9 mouse cellular contexts compared by ENCODE assay signal in genomic region chr7:16294346-16294745, GRCm38 (mm10). TPM values are rescaled to one million over a fixed set of nuclear protein-coding genes. Genes with fewer than 3 reads are reported as not detected.
DNase-seq lines count a peak whose midpoint lies in the region; ATAC-seq and TF ChIP-seq lines count a peak whose summit lies in the region.
"Had no signal": no experiment of that assay in that cellular context is flagged by ENCODE, and none has a peak within 500 bp of the region (broad histone marks: within the 10 kb centered on the region; RNA-seq: fewer than 3 reads in every experiment).

No protein-coding gene starts in this region.

- H3K27me3 ChIP-seq in heart, adult 2 months (ENCODE audit: control insufficient read depth, insufficient read depth, low read length): no peaks in the 10 kb centered on the region
- no peaks in the 10 kb centered on the region for H3K27me3 ChIP-seq in heart, embryonic 13.5 days (replicated peaks)
- no peaks in the 10 kb centered on the region for H3K27me3 ChIP-seq in limb, embryonic 10.5 days (ENCODE audit: low read depth, poor library complexity, severe bottlenecking)
- H3K27me3 ChIP-seq in midbrain, embryonic 12.5 days: peaks cover 18% of the 10 kb centered on the region; the same call in 1 of the 2 replicates

- H3K79me2 ChIP-seq in heart, adult 2 months (replicated peaks; ENCODE audit: control insufficient read depth, insufficient read depth, low read length): no peaks in the 10 kb centered on the region

- H3K9ac ChIP-seq in heart, adult 2 months (ENCODE audit: low read depth, low read length): peak overlapping the region; percentile 45; the same call in 1 of the 2 replicates
- peak overlapping the region; percentile 77 for H3K9ac ChIP-seq in heart, embryonic 13.5 days
- no peak overlapping the region for H3K9ac ChIP-seq in midbrain, embryonic 12.5 days (replicated peaks)

- no peaks in the 10 kb centered on the region for H3K36me3 ChIP-seq in heart, adult 2 months (ENCODE audit: control insufficient read depth, insufficient read depth, low read length)
- H3K36me3 ChIP-seq in heart, embryonic 13.5 days: no peaks in the 10 kb centered on the region
- no peaks in the 10 kb centered on the region for H3K36me3 ChIP-seq in limb, embryonic 10.5 days
- H3K36me3 ChIP-seq in midbrain, embryonic 12.5 days: no peaks in the 10 kb centered on the region
- H3K36me3 ChIP-seq: G1E had no signal

- no peak overlapping the region; the same call in 1 of the 2 replicates for H3K4me3 ChIP-seq in heart, adult 2 months
- peak overlapping the region; percentile 55 for H3K4me3 ChIP-seq in heart, embryonic 13.5 days
- H3K4me3 ChIP-seq in limb, embryonic 10.5 days: peak overlapping the region; percentile 64
- H3K4me3 ChIP-seq in midbrain, embryonic 12.5 days: no peak overlapping the region

- no peaks in the 10 kb centered on the region for H3K9me3 ChIP-seq in heart, embryonic 13.5 days
- no peaks in the 10 kb centered on the region for H3K9me3 ChIP-seq in limb, embryonic 10.5 days (replicated peaks)
- no peaks in the 10 kb centered on the region for H3K9me3 ChIP-seq in midbrain, embryonic 12.5 days
- H3K9me3 ChIP-seq: G1E had no signal

- intact Hi-C loops in heart, adult 2 months (cut with DNase I): loop anchor here (1.0 to 10.0 kb wide), 6 partner anchors 20 to 320 kb away; partner anchors contain the start of gene Arhgap35
- intact Hi-C loops in heart, postnatal 25 days (cut with DNase I): loop anchor here (1.0 kb wide), 2 partner anchors 32 to 79 kb away; no protein-coding TSS in a partner anchor

- peaks cover 12% of the 10 kb centered on the region for H3K4me1 ChIP-seq in heart, adult 2 months (ENCODE audit: control insufficient read depth, insufficient read depth, low read length)
- H3K4me1 ChIP-seq in heart, embryonic 13.5 days: peaks cover 27% of the 10 kb centered on the region
- H3K4me1 ChIP-seq in limb, embryonic 10.5 days: peaks cover 41% of the 10 kb centered on the region
- H3K4me1 ChIP-seq in midbrain, embryonic 12.5 days: peaks cover 31% of the 10 kb centered on the region

- no peak for ATAC-seq in heart, embryonic 13.5 days (ENCODE audit: extremely low read depth, insufficient number of reproducible peaks, low FRiP score, low TSS enrichment)
- no peak; the same call in 1 of the 2 replicates for ATAC-seq in midbrain, embryonic 12.5 days (ENCODE audit: low FRiP score, low read depth)

- peak overlapping the region; percentile 74 for H3K4me2 ChIP-seq in heart, embryonic 13.5 days
- H3K4me2 ChIP-seq in midbrain, embryonic 12.5 days (replicated peaks): peak overlapping the region; percentile 91; the same call in 1 of the 2 replicates

- no peak for TF ChIP-seq EP300 in heart, adult 2 months (IDR thresholded peaks at IDR 0.05; ENCODE audit: insufficient read depth, low read depth, low read length)

- no peak for TF ChIP-seq CTCF in heart, adult 2 months (IDR thresholded peaks at IDR 0.05)

- peak overlapping the region; percentile 91 for H3K27ac ChIP-seq in heart, adult 2 months
- H3K27ac ChIP-seq in heart, embryonic 13.5 days (replicated peaks): peak overlapping the region; percentile 94
- peak overlapping the region; percentile 90; the same call in 1 of the 2 replicates for H3K27ac ChIP-seq in limb, embryonic 10.5 days
- H3K27ac ChIP-seq in midbrain, embryonic 12.5 days (replicated peaks): no peak overlapping the region

- no peak for DNase-seq in heart, adult 2 months
- DNase-seq in heart, postnatal 25 days (ENCODE audit: low spot score): no peak
- DNase-seq in cerebellum, postnatal 14 days: peak; percentile 57 to 68
- peak; percentile 39 for DNase-seq in limb, embryonic 10.5 days (ENCODE audit: low spot score)
- DNase-seq in gastrocnemius, adult 8-10 months (ENCODE audit: low spot score in 2 of 2): no peak
- DNase-seq in left cerebral cortex, adult 9 months (ENCODE audit: low spot score in 2 of 2): no peak

- no peak for TF ChIP-seq POLR2A in heart, adult 2 months (IDR thresholded peaks at IDR 0.05; ENCODE audit: insufficient read depth, low read depth, low read length)

- WGBS in heart, adult 2 months: 15% methylated on average over 4 of the region's 4 CpGs
- WGBS in heart, embryonic 13.5 days: 24% methylated on average over 4 of the region's 4 CpGs
- 35% methylated on average over 4 of the region's 4 CpGs for WGBS in limb, embryonic 10.5 days
- 32% methylated on average over 4 of the region's 4 CpGs for WGBS in midbrain, embryonic 12.5 days

RNA-seq across cellular contexts. Expression of gene Ccdc9, which starts 7.8 kb away (rescaled TPM):
- 10 to 100 TPM; 33.1 to 46.7 TPM for total RNA-seq in heart, adult 2 months (2021)
- polyA plus RNA-seq in heart, adult 2 months (2012; rRNA removed): 21.8 and 22.1 TPM in 2 replicates
- total RNA-seq in heart, postnatal 25 days (2021): 10 to 100 TPM; 30.7 to 35.3 TPM
- 14.3 and 16.5 TPM in 2 replicates for polyA plus RNA-seq in heart, embryonic 13.5 days (2015; fragmentation: Nextera tagmentation; extraction: Ambion mirVana)
- 36.3 and 36.8 TPM in 2 replicates for polyA plus RNA-seq in limb, embryonic 10.5 days (2016; fragmentation: Nextera tagmentation; extraction: Ambion mirVana)
- 43.2 and 48.8 TPM in 2 replicates for polyA plus RNA-seq in midbrain, embryonic 12.5 days (2016; fragmentation: Nextera tagmentation; extraction: Ambion mirVana)
- total RNA-seq in gastrocnemius, adult 8-10 months (2022): 10 to 100 TPM; 28.4 to 37.4 (median 32.2) TPM

RNA-seq across cellular contexts. Expression of gene Bbc3, which starts 13.8 kb away (rescaled TPM):
- 1 to 10 TPM; 2.1 to 3.2 TPM for total RNA-seq in heart, adult 2 months (2021)
- 2.4 and 3.3 TPM in 2 replicates for polyA plus RNA-seq in heart, adult 2 months (2012; rRNA removed)
- 1 to 10 TPM; 3.7 to 4.7 TPM for total RNA-seq in heart, postnatal 25 days (2021)
- polyA plus RNA-seq in heart, embryonic 13.5 days (2015; fragmentation: Nextera tagmentation; extraction: Ambion mirVana): 8.2 and 8.8 TPM in 2 replicates
- polyA plus RNA-seq in limb, embryonic 10.5 days (2016; fragmentation: Nextera tagmentation; extraction: Ambion mirVana): 14.5 and 19.1 TPM in 2 replicates
- polyA plus RNA-seq in midbrain, embryonic 12.5 days (2016; fragmentation: Nextera tagmentation; extraction: Ambion mirVana): 17.3 and 18.9 TPM in 2 replicates
- 1 to 10 TPM; 1.4 to 2.1 (median 1.5) TPM for total RNA-seq in gastrocnemius, adult 8-10 months (2022)

RNA-seq across cellular contexts. Expression of gene Inafm1, which starts 20.9 kb away (rescaled TPM):
- 10 to 100 TPM; 15.4 to 17.4 TPM for total RNA-seq in heart, adult 2 months (2021)
- 12.8 and 16.3 TPM in 2 replicates for polyA plus RNA-seq in heart, adult 2 months (2012; rRNA removed)
- 10 to 100 TPM; 13.7 to 15.0 TPM for total RNA-seq in heart, postnatal 25 days (2021)
- 10.7 TPM in 2 replicates for polyA plus RNA-seq in heart, embryonic 13.5 days (2015; fragmentation: Nextera tagmentation; extraction: Ambion mirVana)
- 5.4 and 7.4 TPM in 2 replicates for polyA plus RNA-seq in limb, embryonic 10.5 days (2016; fragmentation: Nextera tagmentation; extraction: Ambion mirVana)
- 20.5 and 20.6 TPM in 2 replicates for polyA plus RNA-seq in midbrain, embryonic 12.5 days (2016; fragmentation: Nextera tagmentation; extraction: Ambion mirVana)
- total RNA-seq in gastrocnemius, adult 8-10 months (2022): 10 to 100 TPM; 13.6 to 19.4 (median 15.8) TPM

RNA-seq across cellular contexts. Expression of gene C5ar1, which starts 35.0 kb away (rescaled TPM):
- 1 to 10 TPM; 7.9 to 8.1 TPM for total RNA-seq in heart, adult 2 months (2021)
- 10.0 TPM in 2 replicates for polyA plus RNA-seq in heart, adult 2 months (2012; rRNA removed)
- 1 to 10 TPM; 5.1 to 6.5 TPM for total RNA-seq in heart, postnatal 25 days (2021)
- 1.5 and 2.2 TPM in 2 replicates for polyA plus RNA-seq in heart, embryonic 13.5 days (2015; fragmentation: Nextera tagmentation; extraction: Ambion mirVana)
- polyA plus RNA-seq in limb, embryonic 10.5 days (2016; fragmentation: Nextera tagmentation; extraction: Ambion mirVana): 0.41 and 0.76 TPM in 2 replicates
- polyA plus RNA-seq in midbrain, embryonic 12.5 days (2016; fragmentation: Nextera tagmentation; extraction: Ambion mirVana): 1.3 and 1.5 TPM in 2 replicates
- 1 to 10 TPM in 2 of 4 experiments, under 1 TPM in 2; 0.44 to 1.4 (median 0.92) TPM for total RNA-seq in gastrocnemius, adult 8-10 months (2022)
- polyA plus RNA-seq: G1E had no signal

RNA-seq across cellular contexts. Expression of gene C5ar2, which starts 50.4 kb away (rescaled TPM):
- total RNA-seq in heart, adult 2 months (2021): 1 to 10 TPM; 1.4 to 1.6 TPM
- 1.1 and 1.3 TPM in 2 replicates for polyA plus RNA-seq in heart, adult 2 months (2012; rRNA removed)
- 1 to 10 TPM; 1.4 to 1.9 TPM for total RNA-seq in heart, postnatal 25 days (2021)
- polyA plus RNA-seq in heart, embryonic 13.5 days (2015; fragmentation: Nextera tagmentation; extraction: Ambion mirVana): 0.76 and 0.78 TPM in 2 replicates
- polyA plus RNA-seq in limb, embryonic 10.5 days (2016; fragmentation: Nextera tagmentation; extraction: Ambion mirVana): 0.04 TPM in 1 of 2 replicates, not detected in the other
- polyA plus RNA-seq in midbrain, embryonic 12.5 days (2016; fragmentation: Nextera tagmentation; extraction: Ambion mirVana): 0.11 TPM in 1 of 2 replicates, not detected in the other
- under 1 TPM; 0.19 to 0.25 (median 0.23) TPM for total RNA-seq in gastrocnemius, adult 8-10 months (2022)

Comparison
In these comparisons a context has a peak if more than half of its experiments do, and no peak if none do; other contexts are left out.
1. H3K4me3 ChIP-seq: peak in heart, embryonic 13.5 days (single experiment) and limb, embryonic 10.5 days (single experiment); none in heart, adult 2 months (single experiment) and midbrain, embryonic 12.5 days (single experiment).
2. DNase-seq: peak in cerebellum, postnatal 14 days (2 of 2) and limb, embryonic 10.5 days (single experiment); none in heart, adult 2 months (0 of 2), heart, postnatal 25 days (single experiment), gastrocnemius, adult 8-10 months (0 of 2) and left cerebral cortex, adult 9 months (0 of 2).